Mouse (Mus musculus): ENCODE data around the gene Cit. TPM values are rescaled to one million over a fixed set of nuclear protein-coding genes. Genes with fewer than 3 reads are reported as not detected.

Cit gene
- total and polyA plus RNA-seq, 2 experiments = 0.43 to 0.74 TPM

DNA sequence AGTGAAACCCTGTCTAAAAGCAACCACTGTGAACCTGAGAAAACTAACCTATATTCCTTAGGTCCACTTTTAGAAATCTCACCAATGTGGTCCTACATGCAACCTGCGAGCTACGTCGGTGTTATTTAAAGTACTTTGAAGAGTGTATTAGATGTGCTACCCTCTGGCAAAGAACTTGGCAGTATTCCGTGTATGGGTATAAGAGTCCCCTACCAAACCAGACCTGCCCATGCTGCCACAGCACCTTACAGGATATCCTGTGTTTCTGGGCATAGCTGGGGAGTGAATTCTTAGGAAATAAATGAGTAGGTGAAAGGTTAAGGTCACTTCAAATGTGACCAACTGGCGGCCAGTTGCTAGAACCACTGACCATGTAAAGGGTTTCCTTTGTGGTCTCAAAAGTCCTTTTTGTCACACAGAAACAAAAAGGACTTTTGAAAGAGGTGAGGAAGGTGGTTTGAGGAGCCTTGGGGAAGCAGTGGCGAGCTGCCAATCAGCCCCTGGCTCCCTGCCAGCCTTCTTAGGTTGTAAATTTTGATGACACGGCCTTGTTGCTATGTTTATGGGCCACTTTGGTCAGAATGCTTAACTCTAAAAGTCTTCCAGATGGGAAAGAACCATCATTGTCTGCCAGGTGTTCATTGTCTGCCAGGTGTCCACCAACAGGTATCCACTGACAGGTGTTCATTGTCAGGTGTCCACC is 137.7 kb downstream of the Cit start:
- no peak for DNase-seq (ENCODE audit: extremely low read depth, low read depth, low spot score)
- H3K36me3 ChIP-seq (ENCODE audit: control insufficient read depth, insufficient read depth, low read length) = no peaks in the 10 kb centered on the region
- WGBS = 77% methylated on average over 7 of the region's 7 CpGs

DNA sequence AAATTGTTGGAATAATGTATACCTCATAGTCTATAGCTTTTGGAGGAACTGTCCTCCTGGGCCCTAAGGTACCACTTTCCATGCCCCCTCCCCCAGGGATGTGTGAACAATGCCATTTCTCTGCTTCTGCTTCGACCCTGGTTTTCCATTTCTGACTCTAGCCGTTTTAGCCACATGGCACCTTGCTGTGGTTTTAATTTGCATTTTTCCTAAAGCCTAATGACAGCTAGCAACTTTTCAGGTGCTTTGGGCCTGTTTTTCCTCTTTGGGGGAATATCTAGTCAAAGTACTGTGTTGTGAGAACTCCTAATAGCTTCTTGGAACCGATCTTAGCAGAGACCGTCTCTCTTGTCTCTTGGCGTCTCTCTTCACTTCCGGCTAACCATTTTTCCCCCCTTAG is 139.3 kb downstream of the Cit start:
- DNase-seq (ENCODE audit: extremely low read depth, low read depth, low spot score) = no peak
- Histone ChIP-seq H3K36me3 (ENCODE audit: control insufficient read depth, insufficient read depth, low read length) (no peaks in the 10 kb centered on the region), H3K4me3 (ENCODE audit: insufficient read depth, low read depth, low read length) (no peak overlapping the region), H3K4me1 (ENCODE audit: control insufficient read depth, insufficient read depth, low read length) (no peaks in the 10 kb centered on the region), H3K9ac (ENCODE audit: low read depth, low read length) (no peak overlapping the region), H3K27me3 (ENCODE audit: control insufficient read depth, insufficient read depth, low read length) (no peaks in the 10 kb centered on the region), H3K27ac (replicated peaks; ENCODE audit: insufficient read depth, low read depth, low read length) (no peak overlapping the region), H3K79me2 (ENCODE audit: control insufficient read depth, insufficient read depth, low read length) (no peaks in the 10 kb centered on the region)
- WGBS = 97% methylated on average over 6 of the region's 6 CpGs
- TF ChIP-seq POLR2A (IDR thresholded peaks at IDR 0.05; ENCODE audit: extremely low read depth, insufficient read depth, low read length) (no peak), CTCF (IDR thresholded peaks at IDR 0.05; ENCODE audit: low read depth, low read length) (no peak)

More for the DNA sequence above, 137.7 kb downstream of the Cit start:
- H3K4me3 ChIP-seq (ENCODE audit: insufficient read depth, low read depth, low read length) = no peak overlapping the region
- no peaks in the 10 kb centered on the region for H3K27me3 ChIP-seq (ENCODE audit: control insufficient read depth, insufficient read depth, low read length)
- 0 out of 2 replicates have a peak, but pooled peaks cover 5% of the 10 kb centered on the region for H3K4me1 ChIP-seq (ENCODE audit: control insufficient read depth, insufficient read depth, low read length)
- TF ChIP-seq POLR2A (IDR thresholded peaks at IDR 0.05; ENCODE audit: extremely low read depth, insufficient read depth, low read length) = no peak
- no peak for TF ChIP-seq CTCF (IDR thresholded peaks at IDR 0.05; ENCODE audit: low read depth, low read length)
- no peak overlapping the region for H3K9ac ChIP-seq (ENCODE audit: low read depth, low read length)
- H3K27ac ChIP-seq (replicated peaks; ENCODE audit: insufficient read depth, low read depth, low read length) = no peak overlapping the region
- no peaks in the 10 kb centered on the region for H3K79me2 ChIP-seq (ENCODE audit: control insufficient read depth, insufficient read depth, low read length)

GRCm38 (mm10) chr5:115985101-115985500 is 140.0 kb downstream of the Cit start:
- Histone ChIP-seq H3K36me3 (ENCODE audit: control insufficient read depth, insufficient read depth, low read length) (no peaks in the 10 kb centered on the region), H3K9ac (ENCODE audit: low read depth, low read length) (no peak overlapping the region), H3K79me2 (ENCODE audit: control insufficient read depth, insufficient read depth, low read length) (no peaks in the 10 kb centered on the region), H3K4me1 (ENCODE audit: control insufficient read depth, insufficient read depth, low read length) (no peaks in the 10 kb centered on the region), H3K27ac (replicated peaks; ENCODE audit: insufficient read depth, low read depth, low read length) (no peak overlapping the region), H3K27me3 (ENCODE audit: control insufficient read depth, insufficient read depth, low read length) (no peaks in the 10 kb centered on the region), H3K4me3 (ENCODE audit: insufficient read depth, low read depth, low read length) (no peak overlapping the region)
- 96% methylated on average over 11 of the region's 11 CpGs for WGBS
- DNase-seq (ENCODE audit: extremely low read depth, low read depth, low spot score) = no peak
- no peak for TF ChIP-seq POLR2A (IDR thresholded peaks at IDR 0.05; ENCODE audit: extremely low read depth, insufficient read depth, low read length)

GRCm38 (mm10) chr5:115987284-115987683 is 142.2 kb downstream of the Cit start:
- DNase-seq (ENCODE audit: extremely low read depth, low read depth, low spot score) = no peak
- Histone ChIP-seq H3K4me3 (ENCODE audit: insufficient read depth, low read depth, low read length) (no peak overlapping the region), H3K27ac (replicated peaks; ENCODE audit: insufficient read depth, low read depth, low read length) (no peak overlapping the region), H3K4me1 (ENCODE audit: control insufficient read depth, insufficient read depth, low read length) (no peaks in the 10 kb centered on the region), H3K27me3 (ENCODE audit: control insufficient read depth, insufficient read depth, low read length) (no peaks in the 10 kb centered on the region), H3K36me3 (ENCODE audit: control insufficient read depth, insufficient read depth, low read length) (no peaks in the 10 kb centered on the region), H3K79me2 (ENCODE audit: control insufficient read depth, insufficient read depth, low read length) (no peaks in the 10 kb centered on the region), H3K9ac (ENCODE audit: low read depth, low read length) (no peak overlapping the region)
- WGBS = 93% methylated on average over 12 of the region's 12 CpGs
- TF ChIP-seq POLR2A (IDR thresholded peaks at IDR 0.05; ENCODE audit: extremely low read depth, insufficient read depth, low read length) (no peak), CTCF (IDR thresholded peaks at IDR 0.05; ENCODE audit: low read depth, low read length) (no peak)

- WGBS = 96% methylated on average over 11 of the region's 11 CpGs
- Histone ChIP-seq H3K27me3 (ENCODE audit: control insufficient read depth, insufficient read depth, low read length) (no peaks in the 10 kb centered on the region), H3K36me3 (ENCODE audit: control insufficient read depth, insufficient read depth, low read length) (no peaks in the 10 kb centered on the region)
Measured at GRCm38 (mm10) chr5:115991717-115992116, 146.6 kb downstream of the Cit start.

DNA sequence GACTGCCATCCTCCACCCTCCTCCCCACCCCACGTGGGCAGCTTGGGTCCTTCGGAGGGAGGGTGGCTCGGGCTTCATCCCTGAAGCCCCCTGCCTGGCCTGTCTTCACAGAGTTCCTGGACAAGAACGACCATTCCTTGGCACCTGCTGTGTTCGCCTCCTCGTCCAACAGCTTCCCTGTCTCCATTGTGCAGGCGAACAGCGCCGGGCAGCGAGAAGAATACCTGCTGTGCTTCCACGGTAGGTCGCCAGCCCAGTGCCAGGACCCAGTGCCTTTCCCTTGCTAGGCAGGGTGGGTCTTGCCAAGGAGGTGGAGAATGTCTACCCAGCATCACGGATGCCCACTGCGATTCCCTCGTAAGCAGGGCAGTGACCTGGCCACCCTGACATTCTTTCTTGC is 149.0 kb downstream of the Cit start:
- no peaks in the 10 kb centered on the region for H3K4me1 ChIP-seq (ENCODE audit: control insufficient read depth, insufficient read depth, low read length)
- no peak overlapping the region for H3K4me3 ChIP-seq (ENCODE audit: insufficient read depth, low read depth, low read length)
- no peaks in the 10 kb centered on the region for H3K36me3 ChIP-seq (ENCODE audit: control insufficient read depth, insufficient read depth, low read length)
- no peaks in the 10 kb centered on the region for H3K79me2 ChIP-seq (ENCODE audit: control insufficient read depth, insufficient read depth, low read length)
- WGBS = 96% methylated on average over 15 of the region's 15 CpGs
- TF ChIP-seq POLR2A (IDR thresholded peaks at IDR 0.05; ENCODE audit: extremely low read depth, insufficient read depth, low read length) (no peak), CTCF (IDR thresholded peaks at IDR 0.05; ENCODE audit: low read depth, low read length) (no peak)
- no peak for DNase-seq (ENCODE audit: extremely low read depth, low read depth, low spot score)
- H3K27ac ChIP-seq (replicated peaks; ENCODE audit: insufficient read depth, low read depth, low read length) = no peak overlapping the region
- H3K27me3 ChIP-seq (ENCODE audit: control insufficient read depth, insufficient read depth, low read length) = no peaks in the 10 kb centered on the region
- no peak overlapping the region for H3K9ac ChIP-seq (ENCODE audit: low read depth, low read length)

More at GRCm38 (mm10) chr5:115991717-115992116, 146.6 kb downstream of the Cit start:
- no peak overlapping the region for H3K9ac ChIP-seq (ENCODE audit: low read depth, low read length)
- H3K4me3 ChIP-seq (ENCODE audit: insufficient read depth, low read depth, low read length) = no peak overlapping the region
- no peaks in the 10 kb centered on the region for H3K4me1 ChIP-seq (ENCODE audit: control insufficient read depth, insufficient read depth, low read length)
- H3K27ac ChIP-seq (replicated peaks; ENCODE audit: insufficient read depth, low read depth, low read length) = no peak overlapping the region
- TF ChIP-seq CTCF (IDR thresholded peaks at IDR 0.05; ENCODE audit: low read depth, low read length) (no peak), POLR2A (IDR thresholded peaks at IDR 0.05; ENCODE audit: extremely low read depth, insufficient read depth, low read length) (no peak)
- DNase-seq (ENCODE audit: extremely low read depth, low read depth, low spot score) = no peak
- no peaks in the 10 kb centered on the region for H3K79me2 ChIP-seq (ENCODE audit: control insufficient read depth, insufficient read depth, low read length)
